Mouse (Mus musculus): ENCODE data around the gene Thra. TPM values are rescaled to one million over a fixed set of nuclear protein-coding genes. Genes with fewer than 3 reads are reported as not detected.

The Thra gene
- polyA plus RNA-seq, 2 experiments: 55.9 to 157 TPM

GRCm38 (mm10) chr11:98785772-98786281 lies 45.4 kb downstream of the Thra start:
- no peaks in the 10 kb centered on the region for H3K36me3 ChIP-seq (ENCODE audit: control insufficient read depth, insufficient read depth, low read length)
- ATAC-seq (ENCODE audit: low FRiP score, low read depth) (no peak), DNase-seq (ENCODE audit: low spot score) (peak; percentile 86)
- 13% methylated on average over 12 of the region's 12 CpGs for WGBS
- H3K4me3 ChIP-seq (replicated peaks; ENCODE audit: low read length): peak overlapping the region; percentile 10
- no peak for TF ChIP-seq POLR2A (IDR thresholded peaks at IDR 0.05; ENCODE audit: borderline replicate concordance, extremely low read depth, insufficient read depth, insufficient read length)
- peak overlapping the region; percentile 38 for H3K4me2 ChIP-seq (replicated peaks; ENCODE audit: low read depth, low read length, severe bottlenecking)
- peaks cover 57% of the 10 kb centered on the region for H3K4me1 ChIP-seq (ENCODE audit: control insufficient read depth, insufficient read depth, low read length)
- H3K27ac ChIP-seq (replicated peaks; ENCODE audit: low read depth, low read length): peak overlapping the region; percentile 80
- no peaks in the 10 kb centered on the region for H3K9me3 ChIP-seq (ENCODE audit: control insufficient read depth, low read length)
- H3K9ac ChIP-seq (ENCODE audit: low read depth, low read length, severe bottlenecking): no peak overlapping the region
- no peaks in the 10 kb centered on the region for H3K27me3 ChIP-seq (ENCODE audit: control insufficient read depth, insufficient read depth, low read length)

- Histone ChIP-seq H3K4me3 (replicated peaks; ENCODE audit: low read length) (peak overlapping the region; percentile 10; the same call in 1 of the 2 replicates), H3K4me1 (ENCODE audit: control insufficient read depth, insufficient read depth, low read length) (peaks cover 56% of the 10 kb centered on the region), H3K9ac (ENCODE audit: low read depth, low read length, severe bottlenecking) (no peak overlapping the region), H3K4me2 (replicated peaks; ENCODE audit: low read depth, low read length, severe bottlenecking) (peak overlapping the region; percentile 38), H3K9me3 (ENCODE audit: control insufficient read depth, low read length) (no peaks in the 10 kb centered on the region), H3K36me3 (ENCODE audit: control insufficient read depth, insufficient read depth, low read length) (no peaks in the 10 kb centered on the region), H3K27me3 (ENCODE audit: control insufficient read depth, insufficient read depth, low read length) (no peaks in the 10 kb centered on the region), H3K27ac (replicated peaks; ENCODE audit: low read depth, low read length) (peak overlapping the region; percentile 80)
- DNase-seq (ENCODE audit: low spot score): peak; percentile 92
- 2% methylated on average over 13 of the region's 15 CpGs for WGBS
- TF ChIP-seq POLR2A (IDR thresholded peaks at IDR 0.05; ENCODE audit: borderline replicate concordance, extremely low read depth, insufficient read depth, insufficient read length): no peak
- ATAC-seq (ENCODE audit: low FRiP score, low read depth): peak; percentile 58
Measured at GRCm38 (mm10) chr11:98786359-98787214, 46.1 kb downstream of the Thra start.

- peaks cover 49% of the 10 kb centered on the region for H3K4me1 ChIP-seq (ENCODE audit: control insufficient read depth, insufficient read depth, low read length)
- no peak for TF ChIP-seq POLR2A (IDR thresholded peaks at IDR 0.05; ENCODE audit: borderline replicate concordance, extremely low read depth, insufficient read depth, insufficient read length)
- H3K4me3 ChIP-seq (replicated peaks; ENCODE audit: low read length): no peak overlapping the region
- no peak overlapping the region for H3K27ac ChIP-seq (replicated peaks; ENCODE audit: low read depth, low read length)
- H3K27me3 ChIP-seq (ENCODE audit: control insufficient read depth, insufficient read depth, low read length): no peaks in the 10 kb centered on the region
- WGBS: 25% methylated on average over 7 of the region's 7 CpGs
- H3K36me3 ChIP-seq (ENCODE audit: control insufficient read depth, insufficient read depth, low read length): no peaks in the 10 kb centered on the region
- no peak overlapping the region for H3K9ac ChIP-seq (ENCODE audit: low read depth, low read length, severe bottlenecking)
- ATAC-seq (ENCODE audit: low FRiP score, low read depth): no peak
- no peak overlapping the region for H3K4me2 ChIP-seq (replicated peaks; ENCODE audit: low read depth, low read length, severe bottlenecking)
- DNase-seq (ENCODE audit: low spot score): no peak
- H3K9me3 ChIP-seq (ENCODE audit: control insufficient read depth, low read length): no peaks in the 10 kb centered on the region
Measured at GRCm38 (mm10) chr11:98787229-98787628, 46.8 kb downstream of the Thra start.

- Histone ChIP-seq H3K9ac (ENCODE audit: low read depth, low read length, severe bottlenecking) (no peak overlapping the region), H3K4me1 (ENCODE audit: control insufficient read depth, insufficient read depth, low read length) (peaks cover 45% of the 10 kb centered on the region), H3K9me3 (ENCODE audit: control insufficient read depth, low read length) (no peaks in the 10 kb centered on the region), H3K27me3 (ENCODE audit: control insufficient read depth, insufficient read depth, low read length) (no peaks in the 10 kb centered on the region), H3K4me3 (replicated peaks; ENCODE audit: low read length) (no peak overlapping the region), H3K4me2 (replicated peaks; ENCODE audit: low read depth, low read length, severe bottlenecking) (no peak overlapping the region), H3K36me3 (ENCODE audit: control insufficient read depth, insufficient read depth, low read length) (no peaks in the 10 kb centered on the region), H3K27ac (replicated peaks; ENCODE audit: low read depth, low read length) (no peak overlapping the region)
- no peak for ATAC-seq (ENCODE audit: low FRiP score, low read depth)
- WGBS: 92% methylated on average over 1 of the region's 1 CpGs
- DNase-seq (ENCODE audit: low spot score): no peak
- TF ChIP-seq POLR2A (IDR thresholded peaks at IDR 0.05; ENCODE audit: borderline replicate concordance, extremely low read depth, insufficient read depth, insufficient read length): no peak
Measured at GRCm38 (mm10) chr11:98787691-98788090, 47.3 kb downstream of the Thra start.

GRCm38 (mm10) chr11:98788139-98788538 lies 47.7 kb downstream of the Thra start:
- 93% methylated on average over 5 of the region's 5 CpGs for WGBS
- ATAC-seq (ENCODE audit: low FRiP score, low read depth): no peak

More at GRCm38 (mm10) chr11:98788139-98788538, 47.7 kb downstream of the Thra start:
- H3K4me2 ChIP-seq (replicated peaks; ENCODE audit: low read depth, low read length, severe bottlenecking): peak overlapping the region; percentile 89
- H3K36me3 ChIP-seq (ENCODE audit: control insufficient read depth, insufficient read depth, low read length): no peaks in the 10 kb centered on the region
- peaks cover 40% of the 10 kb centered on the region for H3K4me1 ChIP-seq (ENCODE audit: control insufficient read depth, insufficient read depth, low read length)
- no peak overlapping the region for H3K4me3 ChIP-seq (replicated peaks; ENCODE audit: low read length)
- DNase-seq (ENCODE audit: low spot score): no peak
- no peaks in the 10 kb centered on the region for H3K9me3 ChIP-seq (ENCODE audit: control insufficient read depth, low read length)
- H3K27ac ChIP-seq (replicated peaks; ENCODE audit: low read depth, low read length): peak overlapping the region; percentile 58; the same call in 1 of the 2 replicates
- H3K27me3 ChIP-seq (ENCODE audit: control insufficient read depth, insufficient read depth, low read length): no peaks in the 10 kb centered on the region
- no peak overlapping the region for H3K9ac ChIP-seq (ENCODE audit: low read depth, low read length, severe bottlenecking)
- no peak for TF ChIP-seq POLR2A (IDR thresholded peaks at IDR 0.05; ENCODE audit: borderline replicate concordance, extremely low read depth, insufficient read depth, insufficient read length)

Measured in limb, embryonic 14.5 days (tissue).